Mouse (Mus musculus) adrenal gland, postnatal 10 days (tissue): ENCODE measurements at regions not wholly inside any gene's neighbourhood (a gene's known extent, or its start where the extent isn't known, plus 50 kb on each side); places are given as distances from the start of the nearest gene placed in this dataset.

Source experiments
- DNase-seq: peaks from one replicate; pipeline ENCODE4 v3.0.0; 2021; ENCODE audit warnings: mixed read lengths

DNA sequence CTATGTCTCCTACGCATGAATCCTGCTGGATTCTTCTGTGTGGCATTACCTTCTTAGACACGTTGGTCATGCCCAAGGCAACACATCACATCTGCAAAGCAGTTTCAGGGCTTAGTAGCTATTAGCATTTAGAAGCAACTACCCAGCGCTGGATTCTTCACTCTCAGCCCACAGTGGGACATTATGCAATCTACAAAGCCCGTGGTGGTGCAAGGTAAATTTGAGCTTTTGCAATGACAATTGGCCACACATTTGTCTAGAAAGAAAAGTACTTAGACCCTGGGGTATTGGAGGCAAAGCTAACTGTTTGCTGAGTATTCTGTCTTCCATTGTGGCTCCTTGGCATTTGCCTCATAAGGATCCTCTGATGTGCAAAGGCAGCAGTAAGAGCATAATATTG, 144.5 kb upstream of the Krr1 start:
- no peak for DNase-seq

GRCm38 (mm10) chr10:111828610-111829009, 143.9 kb upstream of the Krr1 start:
- DNase-seq, result no peak

DNA sequence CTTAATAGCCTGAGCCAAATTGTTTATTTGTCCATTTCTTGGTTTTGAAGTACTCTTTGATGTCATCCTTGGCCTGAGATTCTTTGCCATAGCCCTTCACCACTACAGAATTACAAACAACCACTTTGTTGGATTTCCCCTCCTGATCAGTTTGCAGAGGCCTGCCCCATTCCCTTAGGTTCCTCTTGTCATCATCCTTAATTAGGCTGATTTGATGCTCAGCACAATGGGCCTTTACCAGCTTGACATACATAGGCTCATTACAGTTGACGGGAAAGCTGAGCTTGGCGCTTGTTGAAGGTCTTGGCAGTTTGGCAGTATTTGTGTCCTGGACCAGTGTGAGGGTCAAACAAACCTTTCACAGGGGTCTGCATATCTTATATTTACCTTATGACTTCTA, 143.2 kb upstream of the Krr1 start:
- no peak for DNase-seq

GRCm38 (mm10) chr10:111831105-111831504, 141.4 kb upstream of the Krr1 start:
- no peak for DNase-seq

DNA sequence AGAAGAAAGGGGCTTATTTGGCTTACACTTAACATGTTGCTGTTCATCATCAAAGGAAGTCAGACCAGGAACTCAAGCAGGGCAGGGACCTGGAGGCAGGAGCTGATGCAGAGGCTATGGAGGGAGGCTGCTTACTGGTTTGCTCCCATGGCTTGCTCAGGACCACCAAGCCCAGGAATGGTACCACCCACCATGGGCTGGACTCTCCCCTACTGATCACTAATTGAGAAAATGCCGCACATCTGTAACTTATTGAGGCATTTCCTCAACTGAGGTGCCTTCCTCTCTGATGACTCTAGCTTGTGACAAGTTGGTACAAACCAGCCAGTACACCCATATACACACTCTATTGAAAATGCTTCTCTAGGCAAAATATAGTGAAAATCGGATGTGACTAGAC, 138.9 kb upstream of the Krr1 start:
- no peak for DNase-seq

DNA sequence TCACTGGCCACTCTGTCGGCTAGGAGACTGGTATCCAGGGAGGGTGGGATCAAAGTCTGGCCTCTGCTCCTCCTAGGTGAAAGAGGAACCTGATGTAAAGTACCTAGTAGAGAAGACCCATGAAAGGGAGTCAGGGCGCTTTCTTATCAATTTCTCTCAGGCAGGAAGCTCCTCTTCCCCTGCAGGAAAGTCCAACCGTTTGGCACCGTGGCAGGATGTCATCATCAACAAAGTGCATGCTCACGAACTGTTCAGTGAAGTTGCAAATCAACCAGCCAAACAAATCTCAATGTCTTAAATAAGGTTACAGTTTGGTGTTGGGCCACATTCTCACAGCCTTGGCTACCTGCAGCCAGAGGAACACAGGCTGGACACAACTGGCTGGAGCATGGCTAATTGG, 138.2 kb upstream of the Krr1 start:
- DNase-seq, result no peak

GRCm38 (mm10) chr10:111834925-111835823, 137.3 kb upstream of the Krr1 start:
- peak; percentile 18 for DNase-seq

- DNase-seq, result no peak
These were observed 136.3 kb upstream of the Krr1 start for GRCm38 (mm10) chr10:111836191-111836590.

GRCm38 (mm10) chr10:111836802-111837201, 135.7 kb upstream of the Krr1 start:
- no peak for DNase-seq

DNA sequence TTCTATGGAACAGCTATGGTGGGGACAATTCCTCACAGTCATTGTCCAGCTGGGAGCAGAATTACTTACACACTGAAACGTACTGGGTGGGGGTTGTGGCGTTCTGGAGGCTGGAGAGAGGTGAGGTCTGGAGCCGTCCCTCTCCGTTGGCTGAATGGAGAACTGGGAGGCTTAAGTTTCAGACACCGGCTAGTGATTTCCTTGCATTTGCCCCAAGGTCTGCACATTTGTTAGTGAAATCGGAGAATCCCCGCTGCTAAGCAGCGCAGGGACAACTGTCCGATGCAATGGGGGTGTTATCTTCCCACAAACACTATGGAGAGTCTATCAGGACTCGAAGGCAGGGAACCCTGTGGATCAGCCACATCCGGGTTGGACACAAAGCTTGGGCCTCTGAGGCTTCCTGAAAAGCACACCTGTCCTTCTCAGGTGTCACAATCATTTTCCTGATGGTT, 130.1 kb upstream of the Krr1 start:
- no peak for DNase-seq

DNA sequence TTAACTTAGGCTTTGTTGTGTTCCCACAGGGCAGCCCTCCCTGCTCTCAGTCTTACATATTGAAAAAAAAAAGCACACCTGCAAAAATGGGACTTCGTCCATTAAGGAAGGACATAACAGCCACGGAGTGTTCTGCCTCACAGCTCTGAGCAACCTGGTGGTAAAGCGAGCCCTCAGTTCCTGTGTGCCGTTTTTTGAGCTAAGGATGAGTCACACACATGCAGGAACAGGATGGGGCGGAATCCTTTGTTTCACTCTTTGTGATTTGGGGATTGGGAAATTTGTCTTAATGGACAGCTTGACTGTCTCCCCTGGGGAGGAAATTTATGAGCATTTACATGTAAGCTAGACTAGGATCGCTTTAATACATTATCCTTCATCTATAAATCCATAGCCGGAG, 129.6 kb upstream of the Krr1 start:
- peak; percentile 23 for DNase-seq

- no peak for DNase-seq
These were observed 129.2 kb upstream of the Krr1 start for GRCm38 (mm10) chr10:111843301-111843700.

GRCm38 (mm10) chr10:111844144-111844543, 128.3 kb upstream of the Krr1 start:
- peak; percentile 36 for DNase-seq

DNA sequence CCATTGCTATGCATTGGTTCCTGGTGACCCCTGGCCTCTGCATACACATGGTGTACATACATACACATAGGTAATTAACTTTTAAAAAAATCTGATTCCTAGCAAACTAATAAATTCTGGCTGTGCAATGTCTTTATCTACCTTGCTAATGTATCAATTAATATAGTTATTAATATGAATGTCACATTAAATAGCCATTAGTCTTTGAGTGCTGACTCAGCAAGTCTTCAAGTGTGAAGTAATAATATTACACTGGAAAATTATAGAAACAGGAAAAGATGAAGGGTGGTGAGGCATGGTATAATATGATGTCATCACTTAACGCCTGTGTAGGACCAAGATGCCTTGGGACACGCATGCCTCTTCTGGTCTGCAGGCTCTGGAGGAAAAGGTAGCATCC, 126.5 kb upstream of the Krr1 start:
- no peak for DNase-seq

GRCm38 (mm10) chr10:111854254-111854653, 118.2 kb upstream of the Krr1 start:
- DNase-seq, result no peak

GRCm38 (mm10) chr10:111855496-111855895, 117.0 kb upstream of the Krr1 start:
- DNase-seq, result no peak

DNA sequence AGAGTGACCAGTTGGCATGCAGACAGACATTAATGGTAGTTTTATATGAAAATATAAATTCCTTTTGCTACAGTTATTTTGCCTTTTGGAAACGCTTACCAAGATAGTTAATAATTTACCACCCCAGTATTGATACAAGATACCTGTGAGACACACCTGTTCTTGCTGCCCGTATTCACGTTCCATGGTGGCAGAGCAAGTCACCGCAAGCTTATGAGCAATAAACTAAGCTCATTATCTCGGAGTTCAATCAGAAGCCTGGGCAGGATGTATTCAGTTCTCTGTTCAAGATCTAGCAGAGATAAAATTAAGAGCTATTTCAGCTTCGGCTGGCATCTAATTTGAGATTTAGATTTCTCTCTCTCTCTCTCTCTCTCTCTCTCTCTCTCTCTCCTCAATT, 114.1 kb upstream of the Krr1 start:
- no peak for DNase-seq

DNA sequence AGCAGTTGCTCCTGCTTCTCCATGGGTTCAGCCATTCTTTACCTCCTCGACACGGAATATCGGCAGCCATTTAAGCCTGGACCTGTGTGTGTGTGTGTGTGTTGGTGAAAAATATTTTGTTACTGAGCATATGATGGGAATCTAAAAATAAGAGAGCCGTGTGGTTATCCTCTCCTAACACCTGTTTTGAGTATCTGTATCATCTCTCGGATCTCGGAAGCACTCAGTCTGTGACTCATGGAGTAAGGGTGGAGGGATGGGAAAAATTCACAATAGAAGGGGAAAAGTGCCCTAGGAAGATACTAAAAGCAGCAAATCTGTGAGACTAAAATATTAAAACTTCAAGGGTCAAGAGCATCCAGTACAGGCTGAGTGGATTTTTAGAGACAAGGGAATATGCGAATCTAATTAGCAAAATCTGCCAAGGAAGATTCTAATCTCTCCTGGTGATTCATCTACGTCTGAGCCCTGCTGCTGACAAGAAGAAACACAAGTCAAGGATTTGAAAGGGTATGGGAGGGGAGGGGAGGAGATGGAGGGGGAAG, 107.1 kb upstream of the Krr1 start:
- DNase-seq, result no peak

DNA sequence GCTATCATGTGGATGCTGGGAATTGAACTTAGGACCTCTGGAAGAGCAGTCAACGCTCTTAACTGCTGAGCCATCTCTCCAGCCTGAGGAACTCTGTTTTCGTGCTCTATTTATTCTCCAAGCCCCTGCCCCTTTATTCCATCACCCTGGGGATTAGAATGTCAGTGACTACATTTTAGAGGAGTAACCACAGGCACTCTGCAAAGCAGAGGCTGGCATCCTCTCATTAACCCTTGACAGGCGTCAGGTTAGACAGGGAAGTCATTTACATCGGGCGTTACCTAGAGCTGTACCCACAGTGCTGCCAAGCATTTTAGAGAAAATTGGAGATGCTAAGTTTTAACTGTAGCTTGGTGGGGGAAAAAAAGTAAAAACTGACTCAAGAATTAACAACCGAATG, 105.4 kb upstream of the Krr1 start:
- no peak for DNase-seq

- DNase-seq, result no peak
These were observed 104.9 kb upstream of the Krr1 start for GRCm38 (mm10) chr10:111867538-111867937.

DNA sequence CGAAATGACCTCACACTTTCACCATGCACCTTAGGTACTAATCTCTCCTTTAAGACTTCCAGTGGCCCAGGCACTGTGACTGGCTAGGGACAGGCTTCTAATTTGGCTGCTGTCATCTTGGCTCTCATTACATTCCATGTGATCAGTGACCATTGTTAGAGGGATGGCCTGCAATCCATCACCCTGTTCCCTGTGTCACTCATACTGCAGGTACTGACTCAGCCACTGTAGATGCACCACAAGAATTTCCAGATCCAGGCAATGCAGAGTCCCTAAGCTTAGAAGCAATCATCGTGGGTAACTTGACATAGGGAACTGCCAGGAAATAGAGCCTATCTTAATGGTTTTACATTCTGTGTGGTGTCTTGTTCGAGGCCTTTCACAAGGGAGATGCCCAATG, 92.1 kb upstream of the Krr1 start:
- DNase-seq, result no peak

DNA sequence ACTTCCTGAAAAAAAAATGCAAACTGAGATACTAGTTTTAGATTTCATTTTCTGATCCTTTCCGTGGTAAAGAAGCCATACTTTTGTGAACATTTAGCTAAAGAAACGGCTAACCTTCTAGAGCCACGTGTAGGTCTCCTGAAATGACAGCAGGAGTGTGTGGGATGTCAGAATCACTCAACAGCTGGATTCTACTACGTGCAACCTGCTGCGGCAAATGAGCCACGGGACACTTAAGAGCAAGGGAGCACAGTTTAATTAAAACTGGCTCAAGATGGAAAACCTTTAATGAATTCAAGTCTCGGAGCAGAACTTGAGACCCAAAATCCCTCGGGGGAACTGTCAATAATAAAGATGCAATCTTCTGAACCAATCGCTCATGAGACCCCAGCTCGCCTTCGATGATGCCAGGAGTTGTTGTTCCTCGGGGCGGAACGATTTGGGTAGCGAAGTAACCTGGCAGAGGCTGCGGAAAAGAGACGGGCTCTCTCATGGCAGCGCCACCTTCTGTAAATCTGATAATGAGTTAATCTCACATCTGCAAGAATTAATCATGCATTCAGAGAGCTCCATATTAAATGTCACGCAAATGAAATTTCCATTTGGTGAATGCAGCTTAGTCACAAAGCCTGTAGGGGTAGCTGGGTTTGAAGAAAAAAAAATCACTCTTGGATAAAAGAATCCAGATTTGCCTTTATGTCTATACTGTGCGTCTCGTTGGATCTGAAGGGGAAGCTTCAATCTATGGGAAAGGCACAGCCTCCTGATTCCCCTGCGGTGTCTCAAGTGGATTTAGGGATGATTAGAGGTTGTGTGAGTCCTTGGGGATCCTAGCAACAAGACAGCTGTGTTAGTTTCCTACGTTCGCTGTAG, 90.9 kb upstream of the Krr1 start:
- DNase-seq, result no peak

- DNase-seq, result no peak
These were observed 89.9 kb upstream of the Krr1 start for GRCm38 (mm10) chr10:111882521-111882920.
